8 mouse cellular contexts compared by ENCODE assay signal in genomic region chr7:75586113-75586512, GRCm38 (mm10).
DNase-seq lines count a peak whose midpoint lies in the region; ATAC-seq and TF ChIP-seq lines count a peak whose summit lies in the region.

No protein-coding gene starts in this region.

- H3K9ac ChIP-seq in intestine, embryonic 15.5 days: no peak overlapping the region; the same call in 1 of the 2 replicates
- no peak overlapping the region for H3K9ac ChIP-seq in intestine, postnatal 0 days (ENCODE audit: low read depth, low read length)
- no peak overlapping the region; the same call in 1 of the 2 replicates for H3K9ac ChIP-seq in lung, postnatal 0 days (replicated peaks; ENCODE audit: low read depth)
- no peak overlapping the region; the same call in 1 of the 2 replicates for H3K9ac ChIP-seq in stomach, postnatal 0 days (ENCODE audit: low read length)

- H3K9me3 ChIP-seq in intestine, embryonic 15.5 days: no peaks in the 10 kb centered on the region
- H3K9me3 ChIP-seq in intestine, postnatal 0 days (ENCODE audit: control insufficient read depth): no peaks in the 10 kb centered on the region
- no peaks in the 10 kb centered on the region for H3K9me3 ChIP-seq in erythroblast, embryonic 14.5 days (ENCODE audit: control insufficient read depth, low read length)
- no peaks in the 10 kb centered on the region for H3K9me3 ChIP-seq in lung, postnatal 0 days (ENCODE audit: low read length)
- no peaks in the 10 kb centered on the region for H3K9me3 ChIP-seq in stomach, postnatal 0 days (ENCODE audit: control insufficient read depth, low read length)

- H3K27me3 ChIP-seq in intestine, embryonic 15.5 days (replicated peaks): no peaks in the 10 kb centered on the region
- no peaks in the 10 kb centered on the region for H3K27me3 ChIP-seq in intestine, postnatal 0 days (replicated peaks; ENCODE audit: control insufficient read depth, insufficient read depth, low read length)
- no peaks in the 10 kb centered on the region for H3K27me3 ChIP-seq in erythroblast, embryonic 14.5 days (ENCODE audit: control insufficient read depth)
- no peaks in the 10 kb centered on the region for H3K27me3 ChIP-seq in lung, postnatal 0 days (replicated peaks; ENCODE audit: insufficient read depth, low read length)
- no peaks in the 10 kb centered on the region for H3K27me3 ChIP-seq in stomach, postnatal 0 days (ENCODE audit: control insufficient read depth, insufficient read depth, low read length)

- no peak for TF ChIP-seq EP300 in lung, postnatal 0 days (IDR thresholded peaks at IDR 0.05)
- no peak for TF ChIP-seq EP300 in stomach, postnatal 0 days (optimal IDR thresholded peaks at IDR 0.05)

- peak; percentile 58 for ATAC-seq in intestine, embryonic 15.5 days
- no peak for ATAC-seq in intestine, postnatal 0 days
- ATAC-seq in lung, postnatal 0 days: peak; percentile 57
- ATAC-seq in stomach, postnatal 0 days (ENCODE audit: low FRiP score, low TSS enrichment): peak; percentile 38; the same call in 1 of the 2 replicates

- H3K4me1 ChIP-seq in intestine, embryonic 15.5 days (replicated peaks): no peaks in the 10 kb centered on the region
- H3K4me1 ChIP-seq in intestine, postnatal 0 days (replicated peaks; ENCODE audit: control insufficient read depth, insufficient read depth, low read length): no peaks in the 10 kb centered on the region
- peaks cover 75% of the 10 kb centered on the region for H3K4me1 ChIP-seq in erythroblast, embryonic 14.5 days (ENCODE audit: control insufficient read depth)
- peaks cover 21% of the 10 kb centered on the region; the same call in 1 of the 2 replicates for H3K4me1 ChIP-seq in lung, postnatal 0 days (ENCODE audit: insufficient read depth, low read depth, low read length)
- peaks cover 2% of the 10 kb centered on the region; the same call in 1 of the 2 replicates for H3K4me1 ChIP-seq in stomach, postnatal 0 days (replicated peaks; ENCODE audit: control insufficient read depth, insufficient read depth)

- peaks cover 5% of the 10 kb centered on the region; the same call in 1 of the 2 replicates for H3K36me3 ChIP-seq in intestine, embryonic 15.5 days
- H3K36me3 ChIP-seq in intestine, postnatal 0 days (ENCODE audit: control insufficient read depth, insufficient read depth): peaks cover 14% of the 10 kb centered on the region; the same call in 1 of the 2 replicates
- H3K36me3 ChIP-seq in erythroblast, embryonic 14.5 days (ENCODE audit: control insufficient read depth): peaks cover 10% of the 10 kb centered on the region
- H3K36me3 ChIP-seq in lung, postnatal 0 days (ENCODE audit: insufficient read depth, low read length): peaks cover 3% of the 10 kb centered on the region; the same call in 1 of the 2 replicates
- 0 out of 2 replicates have a peak, but pooled peaks cover 3% of the 10 kb centered on the region for H3K36me3 ChIP-seq in stomach, postnatal 0 days (ENCODE audit: control insufficient read depth, insufficient read depth, low read length)

- no peak overlapping the region for H3K27ac ChIP-seq in intestine, embryonic 15.5 days
- no peak overlapping the region for H3K27ac ChIP-seq in intestine, postnatal 0 days (ENCODE audit: low read depth, low read length)
- H3K27ac ChIP-seq in lung, postnatal 0 days (ENCODE audit: low read length): peak overlapping the region; percentile 81
- H3K27ac ChIP-seq in stomach, postnatal 0 days (replicated peaks): peak overlapping the region; percentile 41

- DNase-seq in lung, postnatal 0 days (ENCODE audit: low spot score): peak; percentile 63
- DNase-seq in stomach, postnatal 0 days (ENCODE audit: low spot score): peak; percentile 40
- no peak for DNase-seq in ovary, postnatal 10 days (ENCODE audit: low spot score)
- DNase-seq in frontal cortex, postnatal 10 days (ENCODE audit: low spot score in 2 of 2): no peak
- no peak for DNase-seq in embryo, embryonic 9.5 days (ENCODE audit: extremely low spot score)

- no peak for TF ChIP-seq CTCF in intestine, postnatal 0 days (IDR thresholded peaks at IDR 0.05; ENCODE audit: low read depth)
- TF ChIP-seq CTCF in lung, postnatal 0 days (IDR thresholded peaks at IDR 0.05): peak; percentile 36; the same call in 1 of the 2 replicates
- TF ChIP-seq CTCF in stomach, postnatal 0 days (IDR thresholded peaks at IDR 0.05; ENCODE audit: low read depth): no peak

- H3K4me2 ChIP-seq in intestine, embryonic 15.5 days (replicated peaks): no peak overlapping the region
- no peak overlapping the region; the same call in 1 of the 2 replicates for H3K4me2 ChIP-seq in intestine, postnatal 0 days (replicated peaks; ENCODE audit: low read depth)
- peak overlapping the region; percentile 45 for H3K4me2 ChIP-seq in lung, postnatal 0 days (replicated peaks; ENCODE audit: low read depth, low read length)
- H3K4me2 ChIP-seq in stomach, postnatal 0 days (replicated peaks; ENCODE audit: low read depth): no peak overlapping the region; the same call in 1 of the 2 replicates

- WGBS in intestine, embryonic 15.5 days: 63% methylated on average over 14 of the region's 14 CpGs
- WGBS in intestine, postnatal 0 days: 61% methylated on average over 14 of the region's 14 CpGs
- WGBS in lung, postnatal 0 days: 20% methylated on average over 14 of the region's 14 CpGs
- WGBS in stomach, postnatal 0 days: 44% methylated on average over 14 of the region's 14 CpGs

- H3K4me3 ChIP-seq in intestine, embryonic 15.5 days (replicated peaks): no peak overlapping the region
- no peak overlapping the region for H3K4me3 ChIP-seq in intestine, postnatal 0 days (ENCODE audit: low read depth, low read length)
- H3K4me3 ChIP-seq in erythroblast, embryonic 14.5 days (replicated peaks): peak overlapping the region; percentile 63
- H3K4me3 ChIP-seq in lung, postnatal 0 days (ENCODE audit: low read depth, low read length): peak overlapping the region; percentile 19; the same call in 1 of the 2 replicates
- no peak overlapping the region for H3K4me3 ChIP-seq in stomach, postnatal 0 days (ENCODE audit: low read depth, low read length)

Comparison
In these comparisons a context has a peak if more than half of its experiments do, and no peak if none do; other contexts are left out.
1. H3K27ac ChIP-seq: peak in lung, postnatal 0 days (single experiment) and stomach, postnatal 0 days (single experiment); none in intestine, embryonic 15.5 days (single experiment) and intestine, postnatal 0 days (single experiment).
2. H3K4me3 ChIP-seq: peak in erythroblast, embryonic 14.5 days (single experiment) and lung, postnatal 0 days (single experiment); none in intestine, embryonic 15.5 days (single experiment), intestine, postnatal 0 days (single experiment) and stomach, postnatal 0 days (single experiment).
3. DNase-seq: peak in lung, postnatal 0 days (single experiment) and stomach, postnatal 0 days (single experiment); none in ovary, postnatal 10 days (single experiment), frontal cortex, postnatal 10 days (0 of 2) and embryo, embryonic 9.5 days (single experiment).